Mouse (Mus musculus): ENCODE measurements at regions not wholly inside any gene's neighbourhood (a gene's known extent, or its start where the extent isn't known, plus 50 kb on each side); places are given as distances from the start of the nearest gene placed in this dataset.

DNA sequence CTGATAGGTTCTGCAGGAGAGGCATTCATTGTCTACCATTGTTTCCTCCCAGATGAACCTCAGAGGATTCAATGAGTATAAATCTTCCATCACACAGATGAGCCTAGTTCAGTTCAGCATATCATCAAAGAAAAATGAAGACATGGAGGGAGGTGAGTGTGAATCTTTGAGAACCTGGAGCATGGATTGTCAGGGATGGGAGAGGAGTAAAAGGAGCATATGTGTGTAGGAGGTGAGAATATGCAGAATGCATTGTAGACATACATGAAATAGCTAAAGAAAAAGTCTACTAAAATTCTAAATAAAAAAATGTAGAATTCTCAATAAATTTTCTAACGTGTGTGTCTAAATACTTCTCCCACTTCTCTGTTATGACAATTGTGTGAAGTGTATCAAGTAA lies 284.8 kb upstream of the Kif2b start:
- DNase-seq = no peak

- peak in 1 of 2 experiments; percentile 3 for DNase-seq
Observed at GRCm38 (mm10) chr11:91856473-91856872, 279.1 kb upstream of the Kif2b start.

- no peak for DNase-seq
Observed at GRCm38 (mm10) chr11:91831113-91831512, 253.8 kb upstream of the Kif2b start.

DNA sequence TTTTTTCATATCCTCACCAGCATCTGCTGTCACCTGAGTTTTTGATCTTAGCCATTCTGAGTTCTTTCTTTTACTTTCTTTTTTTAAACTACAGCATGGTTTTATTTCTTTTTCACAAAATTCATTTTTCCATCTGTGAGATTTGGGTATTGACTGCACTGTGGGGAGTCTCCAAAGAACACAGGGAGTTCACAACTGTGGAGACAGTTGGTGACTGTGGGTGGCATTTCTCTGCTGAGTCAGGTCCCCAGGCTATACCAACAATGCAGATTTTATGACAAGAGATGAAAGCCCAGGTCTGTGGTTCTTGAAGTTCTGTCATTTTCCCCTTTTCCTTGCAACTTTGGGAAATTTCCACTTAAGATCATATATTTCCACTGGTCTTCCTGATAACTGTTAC lies 243.5 kb upstream of the Kif2b start:
- DNase-seq = no peak

Measured in cerebellum, postnatal 10 days (tissue).